Mouse (Mus musculus) MEL (cell line): ENCODE data around the gene Asic3. TPM values are rescaled to one million over a fixed set of nuclear protein-coding genes. Genes with fewer than 3 reads are reported as not detected.

Experiments used
- DNase-seq: peaks from one replicate; pipeline ENCODE4 v3.0.0; 2011; ENCODE audit warnings: low read depth, low spot score
- H3K27ac ChIP-seq: 2 replicates; pipeline ENCODE4 v1.5.1; 2012; ENCODE audit warnings: low read depth, mild to moderate bottlenecking, control low read depth, low read length, moderate library complexity; ENCODE audit not compliant: control insufficient read depth
- H3K27me3 ChIP-seq, 2 experiments: fragments of 150-350 bp in 1 of 2; sonication (generic) in 1 of 2; 2 replicates each; pipeline ENCODE4 v1.6.1; 2012; ENCODE audit warnings: low read length in 2 of 2, mild to moderate bottlenecking in 2 of 2, improper control_type of control experiment in 1 of 2, moderate library complexity in 1 of 2; ENCODE audit not compliant: insufficient read depth in 2 of 2, control insufficient read depth in 1 of 2
- H3K36me3 ChIP-seq, 2 experiments: 2 replicates each; pipeline ENCODE4 v1.6.1; 2012 to 2014; ENCODE audit warnings: low read length in 2 of 2, improper control_type of control experiment in 1 of 2, inconsistent platforms in 1 of 2, mild to moderate bottlenecking in 1 of 2; ENCODE audit not compliant: insufficient read depth in 2 of 2, control insufficient read depth in 1 of 2
- H3K4me1 ChIP-seq, 2 experiments: fragments of 150-350 bp in 1 of 2; sonication (generic) in 1 of 2; 2 replicates each; pipeline ENCODE4 v1.6.1; 2012; ENCODE audit warnings: low read length in 2 of 2, improper control_type of control experiment in 1 of 2, mild to moderate bottlenecking in 1 of 2; ENCODE audit not compliant: insufficient read depth in 2 of 2, control insufficient read depth in 1 of 2
- H3K4me3 ChIP-seq, 2 experiments: fragments of 150-350 bp in 1 of 2; sonication (generic) in 1 of 2; 2 replicates each; pipeline ENCODE4 v1.5.1; 2012; ENCODE audit warnings: low read depth in 2 of 2, low read length in 2 of 2, mild to moderate bottlenecking in 2 of 2, moderate library complexity in 2 of 2, control low read depth in 1 of 2, improper control_type of control experiment in 1 of 2; ENCODE audit not compliant: control insufficient read depth in 1 of 2, insufficient read depth in 1 of 2
- H3K79me2 ChIP-seq: 2 replicates; pipeline ENCODE4 v1.6.1; 2012; ENCODE audit warnings: mild to moderate bottlenecking, low read length, moderate library complexity; ENCODE audit not compliant: control insufficient read depth, poor library complexity, insufficient read depth
- H3K9ac ChIP-seq: 2 replicates; pipeline ENCODE4 v1.6.1; 2012; ENCODE audit warnings: low read depth, mild to moderate bottlenecking, control low read depth, low read length, moderate library complexity; ENCODE audit not compliant: control insufficient read depth, poor library complexity, severe bottlenecking
- H3K9me3 ChIP-seq: fragments of 150-350 bp; sonication (generic); replicated peaks from 2 replicates; pipeline ENCODE4 v1.6.1; 2012; ENCODE audit warnings: mild to moderate bottlenecking, low read length, improper control_type of control experiment, moderate library complexity; ENCODE audit not compliant: insufficient read depth
- BHLHE40 ChIP-seq: IDR thresholded peaks from 2 replicates; pipeline ENCODE4 v1.6.1; 2012; ENCODE audit warnings: low read depth, mild to moderate bottlenecking, inconsistent platforms, low read length, improper control_type of control experiment, borderline replicate concordance
- CHD1 ChIP-seq: IDR thresholded peaks from 2 replicates; pipeline ENCODE4 v1.6.1; 2012; ENCODE audit warnings: low read depth, mild to moderate bottlenecking, inconsistent platforms, low read length, improper control_type of control experiment
- CTCF ChIP-seq, 3 experiments: IDR thresholded peaks in 2 of 3; conservative IDR thresholded peaks in 1 of 3; 2 replicates each; pipeline ENCODE4 v1.5.1; 2011 to 2012; ENCODE audit warnings: low read length in 3 of 3, low read depth in 2 of 3, mild to moderate bottlenecking in 2 of 3, improper control_type of control experiment in 1 of 3, inconsistent platforms in 1 of 3, mixed read lengths in 1 of 3, moderate library complexity in 1 of 3; ENCODE audit not compliant: control insufficient read depth in 1 of 3, insufficient read depth in 1 of 3, poor library complexity in 1 of 3, severe bottlenecking in 1 of 3
- E2F4 ChIP-seq: IDR thresholded peaks from 2 replicates; pipeline ENCODE4 v1.6.1; 2011; ENCODE audit warnings: low read depth, low read length, improper control_type of control experiment, borderline replicate concordance
- ELF1 ChIP-seq: IDR thresholded peaks from 2 replicates; pipeline ENCODE4 v1.6.1; 2014; ENCODE audit warnings: low read depth, mild to moderate bottlenecking, inconsistent platforms, low read length, improper control_type of control experiment, moderate library complexity
- ETS1 ChIP-seq: IDR thresholded peaks from 2 replicates; pipeline ENCODE4 v1.6.1; 2012; ENCODE audit warnings: low read depth, mild to moderate bottlenecking, inconsistent platforms, low read length, improper control_type of control experiment, moderate library complexity
- GATA1 ChIP-seq: IDR thresholded peaks from 2 replicates; pipeline ENCODE4 v1.6.1; 2011; ENCODE audit warnings: low read depth, low read length, improper control_type of control experiment
- JUND ChIP-seq: IDR thresholded peaks from 2 replicates; pipeline ENCODE4 v1.6.1; 2011; ENCODE audit warnings: low read depth, mild to moderate bottlenecking, improper control_type of control experiment, low read length
- MAX ChIP-seq: IDR thresholded peaks from 2 replicates; pipeline ENCODE4 v1.6.1; 2011; ENCODE audit warnings: low read length, improper control_type of control experiment
- MEF2A ChIP-seq: IDR thresholded peaks from 2 replicates; pipeline ENCODE4 v1.6.1; 2014; ENCODE audit warnings: low read depth, mild to moderate bottlenecking, inconsistent platforms, low read length, improper control_type of control experiment; ENCODE audit not compliant: poor library complexity, insufficient replicate concordance, severe bottlenecking; ENCODE audit errors: extremely low read depth
- MXI1 ChIP-seq: IDR thresholded peaks from 2 replicates; pipeline ENCODE4 v1.6.1; 2011; ENCODE audit warnings: mild to moderate bottlenecking, low read depth, low read length, improper control_type of control experiment
- MYB ChIP-seq: IDR thresholded peaks from 2 replicates; pipeline ENCODE4 v1.6.1; 2011; ENCODE audit warnings: mild to moderate bottlenecking, low read depth, low read length, improper control_type of control experiment
- NELFE ChIP-seq: IDR thresholded peaks from 2 replicates; pipeline ENCODE4 v1.6.1; 2011; ENCODE audit warnings: low read depth, low read length, improper control_type of control experiment
- NRF1 ChIP-seq: IDR thresholded peaks from 2 replicates; pipeline ENCODE4 v1.6.1; 2014; ENCODE audit warnings: low read depth, mild to moderate bottlenecking, inconsistent platforms, low read length, improper control_type of control experiment, moderate library complexity; ENCODE audit not compliant: poor library complexity, insufficient read depth, severe bottlenecking
- POLR2A ChIP-seq, 2 experiments: IDR thresholded peaks; 2 replicates each; pipeline ENCODE4 v1.6.1; 2011 to 2012; ENCODE audit warnings: low read length in 2 of 2, mild to moderate bottlenecking in 2 of 2, control low read depth in 1 of 2, improper control_type of control experiment in 1 of 2, low read depth in 1 of 2, moderate library complexity in 1 of 2; ENCODE audit not compliant: control insufficient read depth in 1 of 2, insufficient read depth in 1 of 2, poor library complexity in 1 of 2
- POLR2AphosphoS5 ChIP-seq: IDR thresholded peaks from 2 replicates; pipeline ENCODE4 v1.6.1; 2012; ENCODE audit warnings: low read depth, borderline replicate concordance, mild to moderate bottlenecking, inconsistent platforms, low read length, moderate library complexity, mixed read lengths
- RAD21 ChIP-seq: IDR thresholded peaks from 2 replicates; pipeline ENCODE4 v1.6.1; 2011; ENCODE audit warnings: mild to moderate bottlenecking, low read depth, low read length, improper control_type of control experiment
- SIN3A ChIP-seq: IDR thresholded peaks from 2 replicates; pipeline ENCODE4 v1.6.1; 2012; ENCODE audit warnings: low read length, improper control_type of control experiment, inconsistent platforms
- TAL1 ChIP-seq: IDR thresholded peaks from 2 replicates; pipeline ENCODE4 v1.6.1; 2012; ENCODE audit warnings: mild to moderate bottlenecking, inconsistent platforms, low read length, moderate library complexity, mixed read lengths
- TCF12 ChIP-seq: IDR thresholded peaks from 2 replicates; pipeline ENCODE4 v1.6.1; 2014; ENCODE audit warnings: low read depth, mild to moderate bottlenecking, inconsistent platforms, low read length, improper control_type of control experiment, moderate library complexity
- UBTF ChIP-seq: IDR thresholded peaks from 2 replicates; pipeline ENCODE4 v1.6.1; 2012; ENCODE audit warnings: low read depth, mild to moderate bottlenecking, inconsistent platforms, low read length, improper control_type of control experiment, moderate library complexity, borderline replicate concordance; ENCODE audit not compliant: insufficient read depth
- USF1 ChIP-seq: IDR thresholded peaks from 2 replicates; pipeline ENCODE4 v1.6.1; 2014; ENCODE audit warnings: low read depth, mild to moderate bottlenecking, inconsistent platforms, low read length, improper control_type of control experiment, moderate library complexity
- ZC3H11A ChIP-seq: IDR thresholded peaks from 2 replicates; pipeline ENCODE4 v1.6.1; 2012; ENCODE audit warnings: low read depth, mild to moderate bottlenecking, inconsistent platforms, low read length, improper control_type of control experiment
- polyA plus RNA-seq, 2 experiments: library from polyadenylated mRNA; stranded (reverse) in 1 of 2; unstranded in 1 of 2; fragments of >175 nt in 1 of 2; fragments of >200 nt in 1 of 2; gene quantifications; 2 replicates each; pipeline versions ENCODE4 v1.2.1 to v1.2.4; 2012; ENCODE audit warnings: low replicate concordance in 2 of 2, low read depth in 1 of 2; ENCODE audit not compliant: insufficient read length in 2 of 2, insufficient read depth in 1 of 2, missing spikeins in 1 of 2
- total RNA-seq: library from RNA; depleted of rRNA; stranded (reverse); fragments of 300-350 nt; gene quantifications from 2 replicates; pipeline ENCODE4 v1.2.3, GENCODE M21; 2012

The Asic3 gene
- total and polyA plus RNA-seq, 3 experiments = 0.04 to 0.35 TPM; not detected in 1

GRCm38 (mm10) chr5:24365528-24365927 is 47.7 kb upstream of the Asic3 start (continued):
- no peak for TF ChIP-seq ELF1
- TF ChIP-seq E2F4 = no peak
- TF ChIP-seq BHLHE40 = no peak; the same call in 1 of the 2 replicates
- peak; percentile 83 for TF ChIP-seq GATA1
- no peak for TF ChIP-seq NELFE
- no peak for TF ChIP-seq CTCF (IDR thresholded peaks at IDR 0.05 in 2 of 3, conservative IDR thresholded peaks at IDR 0.05 in 1 of 3; ENCODE audit: control insufficient read depth in 1 of 3, insufficient read depth in 1 of 3, low read depth in 2 of 3, low read length in 3 of 3, poor library complexity in 1 of 3, severe bottlenecking in 1 of 3)
- no peak for TF ChIP-seq MAX
- no peak for TF ChIP-seq ZC3H11A
- TF ChIP-seq JUND = no peak
- TF ChIP-seq USF1 = no peak
- peak; percentile 43; the same call in 1 of the 2 replicates for TF ChIP-seq SIN3A
- no peak for TF ChIP-seq UBTF
- peak; percentile 89 for TF ChIP-seq TAL1
- TF ChIP-seq POLR2AphosphoS5 = no peak
- no peak for TF ChIP-seq MYB
- no peak for TF ChIP-seq NRF1
- TF ChIP-seq POLR2A (IDR thresholded peaks at IDR 0.05; ENCODE audit: control insufficient read depth in 1 of 2, insufficient read depth in 1 of 2, low read depth in 1 of 2, low read length in 2 of 2, poor library complexity in 1 of 2) = no peak
- no peak for TF ChIP-seq CHD1
- no peak for TF ChIP-seq MEF2A

GRCm38 (mm10) chr5:24366426-24366825 is 46.8 kb upstream of the Asic3 start:
- TF ChIP-seq GATA1 = no peak
- TF ChIP-seq ZC3H11A = no peak
- TF ChIP-seq RAD21 = no peak
- TF ChIP-seq MAX = no peak
- TF ChIP-seq MXI1 = no peak
- TF ChIP-seq NRF1 = no peak
- TF ChIP-seq POLR2A (IDR thresholded peaks at IDR 0.05; ENCODE audit: control insufficient read depth in 1 of 2, insufficient read depth in 1 of 2, low read depth in 1 of 2, low read length in 2 of 2, poor library complexity in 1 of 2) = no peak
- no peak for TF ChIP-seq TCF12
- no peak for TF ChIP-seq ETS1
- no peak for TF ChIP-seq JUND
- Histone ChIP-seq H3K27ac (no peak overlapping the region), H3K27me3 (no peaks in the 10 kb centered on the region)

More at GRCm38 (mm10) chr5:24366426-24366825, 46.8 kb upstream of the Asic3 start:
- Histone ChIP-seq H3K79me2 (no peaks in the 10 kb centered on the region), H3K4me3 (no peak overlapping the region), H3K9ac (no peak overlapping the region), H3K9me3 (no peaks in the 10 kb centered on the region), H3K36me3 (peaks cover 0 to 4% of the 10 kb centered on the region in 2 experiments; a peak in 2 of 4 replicates), H3K4me1 (peaks cover 2 to 10% of the 10 kb centered on the region in 2 experiments; a peak in 3 of 4 replicates)
- DNase-seq = no peak
